Mouse (Mus musculus) adrenal gland, adult 2 months (tissue): ENCODE measurements around the gene Fam117a. TPM values are rescaled to one million over a fixed set of nuclear protein-coding genes. Genes with fewer than 3 reads are reported as not detected.

ENCODE experiments used
- DNase-seq: peaks from one replicate; pipeline ENCODE4 v3.0.0; 2021
- polyA plus RNA-seq: library from polyadenylated mRNA; depleted of rRNA; stranded (reverse); fragments of >200 nt; gene quantifications from 2 replicates; pipeline ENCODE4 v1.2.3, GENCODE M21; 2012; rRNA removed
- total RNA-seq, 2 experiments: library from RNA; stranded (reverse); gene quantifications; 2 replicates each; pipeline ENCODE4 v1.2.3; 2021

The Fam117a gene
- total and polyA plus RNA-seq, 3 experiments, result 16.6 to 27.0 (median 20.9) TPM

- DNase-seq, result no peak
Observed at GRCm38 (mm10) chr11:95420880-95421435, 84.1 kb downstream of the Fam117a start.

- no peak for DNase-seq
Observed at GRCm38 (mm10) chr11:95423505-95423904, 86.7 kb downstream of the Fam117a start.

- no peak for DNase-seq
Observed at GRCm38 (mm10) chr11:95431344-95431743, 94.5 kb downstream of the Fam117a start.

Other genes starting within 250 kb of the Fam117a start
- gene Dlx3, start 216.9 kb upstream of the Fam117a start, total RNA-seq, result under 1 TPM in 1 of 2 experiments, not detected in 1; 0.10 TPM
- 0.03 and 0.07 TPM in 2 replicates for gene Dlx3, start 216.9 kb upstream of the Fam117a start, polyA plus RNA-seq
- under 1 TPM in 1 of 2 experiments, not detected in 1; 0.21 TPM for gene Dlx4, start 190.8 kb upstream of the Fam117a start, total RNA-seq
- 0.17 and 0.25 TPM in 2 replicates for gene Dlx4, start 190.8 kb upstream of the Fam117a start, polyA plus RNA-seq
- not detected for gene Tac4, start 75.5 kb upstream of the Fam117a start, total RNA-seq
- gene Tac4, start 75.5 kb upstream of the Fam117a start, polyA plus RNA-seq, result not detected in 2 replicates
- 10 to 100 TPM; 51.7 to 64.2 TPM for gene Kat7, start 26.8 kb upstream of the Fam117a start, total RNA-seq
- 21.5 and 23.8 TPM in 2 replicates for gene Kat7, start 26.8 kb upstream of the Fam117a start, polyA plus RNA-seq
- 10 to 100 TPM; 61.1 to 76.8 TPM for gene Slc35b1, start 47.7 kb downstream of the Fam117a start, total RNA-seq
- 52.8 and 60.4 TPM in 2 replicates for gene Slc35b1, start 47.7 kb downstream of the Fam117a start, polyA plus RNA-seq
- 100 to 1,000 TPM; 105 to 187 TPM for gene Spop, start 77.1 kb downstream of the Fam117a start, total RNA-seq
- 39.1 and 45.3 TPM in 2 replicates for gene Spop, start 77.1 kb downstream of the Fam117a start, polyA plus RNA-seq
- gene Nxph3, start 177.6 kb downstream of the Fam117a start, total RNA-seq, result 1 to 10 TPM; 1.9 to 6.2 TPM
- gene Nxph3, start 177.6 kb downstream of the Fam117a start, polyA plus RNA-seq, result 1.6 and 2.6 TPM in 2 replicates